Mouse (Mus musculus): ENCODE measurements around the gene Fkbp4. TPM values are rescaled to one million over a fixed set of nuclear protein-coding genes. Genes with fewer than 3 reads are reported as not detected.

Fkbp4 gene
- polyA plus RNA-seq, 1 experiment from 2014 or later, result 295 TPM

- Histone ChIP-seq H3K4me1 (ENCODE audit: control insufficient read depth, insufficient read depth, low read length) (no peaks in the 10 kb centered on the region), H3K9ac (ENCODE audit: low read depth, low read length) (no peak overlapping the region), H3K4me3 (ENCODE audit: low read depth, low read length) (no peak overlapping the region), H3K36me3 (ENCODE audit: control insufficient read depth, insufficient read depth, low read length) (no peaks in the 10 kb centered on the region), H3K9me3 (ENCODE audit: control insufficient read depth, low read length) (no peaks in the 10 kb centered on the region), H3K27ac (replicated peaks; ENCODE audit: low read depth, low read length) (no peak overlapping the region), H3K27me3 (replicated peaks; ENCODE audit: control insufficient read depth, insufficient read depth, low read length) (no peaks in the 10 kb centered on the region), H3K4me2 (ENCODE audit: low read depth, low read length) (no peak overlapping the region)
- ATAC-seq (ENCODE audit: low read depth), result no peak
- DNase-seq (ENCODE audit: low spot score), result no peak
- WGBS, result 31% methylated on average over 6 of the region's 7 CpGs
Measured at GRCm38 (mm10) chr6:128466043-128466442, 27.6 kb upstream of the Fkbp4 start.

GRCm38 (mm10) chr6:128464996-128465395 lies 26.5 kb upstream of the Fkbp4 start:
- Histone ChIP-seq H3K36me3 (ENCODE audit: control insufficient read depth, insufficient read depth, low read length) (no peaks in the 10 kb centered on the region), H3K9ac (ENCODE audit: low read depth, low read length) (no peak overlapping the region), H3K4me2 (ENCODE audit: low read depth, low read length) (no peak overlapping the region), H3K27ac (replicated peaks; ENCODE audit: low read depth, low read length) (no peak overlapping the region), H3K27me3 (replicated peaks; ENCODE audit: control insufficient read depth, insufficient read depth, low read length) (no peaks in the 10 kb centered on the region), H3K4me3 (ENCODE audit: low read depth, low read length) (no peak overlapping the region), H3K9me3 (ENCODE audit: control insufficient read depth, low read length) (no peaks in the 10 kb centered on the region), H3K4me1 (ENCODE audit: control insufficient read depth, insufficient read depth, low read length) (no peaks in the 10 kb centered on the region)
- DNase-seq (ENCODE audit: low spot score), result no peak
- ATAC-seq (ENCODE audit: low read depth), result no peak
- 57% methylated on average over 4 of the region's 4 CpGs for WGBS

- no peak for DNase-seq (ENCODE audit: low spot score)
- no peaks in the 10 kb centered on the region for H3K36me3 ChIP-seq (ENCODE audit: control insufficient read depth, insufficient read depth, low read length)
- H3K4me3 ChIP-seq (ENCODE audit: low read depth, low read length), result no peak overlapping the region
- no peak for ATAC-seq (ENCODE audit: low read depth)
- H3K4me2 ChIP-seq (ENCODE audit: low read depth, low read length), result no peak overlapping the region
- H3K4me1 ChIP-seq (ENCODE audit: control insufficient read depth, insufficient read depth, low read length), result no peaks in the 10 kb centered on the region
- H3K27ac ChIP-seq (replicated peaks; ENCODE audit: low read depth, low read length), result no peak overlapping the region
- no peaks in the 10 kb centered on the region for H3K27me3 ChIP-seq (replicated peaks; ENCODE audit: control insufficient read depth, insufficient read depth, low read length)
- H3K9ac ChIP-seq (ENCODE audit: low read depth, low read length), result no peak overlapping the region
- no peaks in the 10 kb centered on the region for H3K9me3 ChIP-seq (ENCODE audit: control insufficient read depth, low read length)
Measured at GRCm38 (mm10) chr6:128461606-128462005, 23.1 kb upstream of the Fkbp4 start.

GRCm38 (mm10) chr6:128460729-128461503 lies 22.4 kb upstream of the Fkbp4 start:
- DNase-seq (ENCODE audit: low spot score) (no peak), ATAC-seq (ENCODE audit: low read depth) (no peak)
- Histone ChIP-seq H3K4me1 (ENCODE audit: control insufficient read depth, insufficient read depth, low read length) (no peaks in the 10 kb centered on the region; the same call in 1 of the 2 replicates), H3K27ac (replicated peaks; ENCODE audit: low read depth, low read length) (no peak overlapping the region), H3K36me3 (ENCODE audit: control insufficient read depth, insufficient read depth, low read length) (no peaks in the 10 kb centered on the region), H3K4me2 (ENCODE audit: low read depth, low read length) (no peak overlapping the region), H3K27me3 (replicated peaks; ENCODE audit: control insufficient read depth, insufficient read depth, low read length) (no peaks in the 10 kb centered on the region), H3K9me3 (ENCODE audit: control insufficient read depth, low read length) (no peaks in the 10 kb centered on the region), H3K4me3 (ENCODE audit: low read depth, low read length) (no peak overlapping the region), H3K9ac (ENCODE audit: low read depth, low read length) (no peak overlapping the region)
- WGBS, result 81% methylated on average over 14 of the region's 14 CpGs

- ATAC-seq (ENCODE audit: low read depth), result no peak
Measured at GRCm38 (mm10) chr6:128460321-128460720, 21.8 kb upstream of the Fkbp4 start.

GRCm38 (mm10) chr6:128457186-128457585 lies 18.7 kb upstream of the Fkbp4 start:
- H3K4me1 ChIP-seq (ENCODE audit: control insufficient read depth, insufficient read depth, low read length), result no peaks in the 10 kb centered on the region; the same call in 1 of the 2 replicates
- no peak overlapping the region for H3K9ac ChIP-seq (ENCODE audit: low read depth, low read length)
- H3K4me2 ChIP-seq (ENCODE audit: low read depth, low read length), result no peak overlapping the region
- H3K4me3 ChIP-seq (ENCODE audit: low read depth, low read length), result no peak overlapping the region
- DNase-seq (ENCODE audit: low spot score) (no peak), ATAC-seq (ENCODE audit: low read depth) (no peak)
- H3K36me3 ChIP-seq (ENCODE audit: control insufficient read depth, insufficient read depth, low read length), result no peaks in the 10 kb centered on the region
- no peak overlapping the region for H3K27ac ChIP-seq (replicated peaks; ENCODE audit: low read depth, low read length)
- 69% methylated on average over 5 of the region's 5 CpGs for WGBS
- H3K9me3 ChIP-seq (ENCODE audit: control insufficient read depth, low read length), result no peaks in the 10 kb centered on the region
- no peaks in the 10 kb centered on the region for H3K27me3 ChIP-seq (replicated peaks; ENCODE audit: control insufficient read depth, insufficient read depth, low read length)

More at GRCm38 (mm10) chr6:128460321-128460720, 21.8 kb upstream of the Fkbp4 start:
- 35% methylated on average over 2 of the region's 2 CpGs for WGBS
- Histone ChIP-seq H3K4me2 (ENCODE audit: low read depth, low read length) (no peak overlapping the region), H3K4me3 (ENCODE audit: low read depth, low read length) (no peak overlapping the region), H3K9me3 (ENCODE audit: control insufficient read depth, low read length) (no peaks in the 10 kb centered on the region), H3K36me3 (ENCODE audit: control insufficient read depth, insufficient read depth, low read length) (no peaks in the 10 kb centered on the region), H3K9ac (ENCODE audit: low read depth, low read length) (no peak overlapping the region), H3K4me1 (ENCODE audit: control insufficient read depth, insufficient read depth, low read length) (no peaks in the 10 kb centered on the region; the same call in 1 of the 2 replicates), H3K27ac (replicated peaks; ENCODE audit: low read depth, low read length) (no peak overlapping the region), H3K27me3 (replicated peaks; ENCODE audit: control insufficient read depth, insufficient read depth, low read length) (no peaks in the 10 kb centered on the region)
- DNase-seq (ENCODE audit: low spot score), result no peak

- DNase-seq (ENCODE audit: low spot score), result no peak
- H3K27me3 ChIP-seq (replicated peaks; ENCODE audit: control insufficient read depth, insufficient read depth, low read length), result no peaks in the 10 kb centered on the region
- H3K36me3 ChIP-seq (ENCODE audit: control insufficient read depth, insufficient read depth, low read length), result no peaks in the 10 kb centered on the region
- H3K4me2 ChIP-seq (ENCODE audit: low read depth, low read length), result no peak overlapping the region
- WGBS, result 76% methylated on average over 12 of the region's 12 CpGs
- H3K4me3 ChIP-seq (ENCODE audit: low read depth, low read length), result no peak overlapping the region
- no peak overlapping the region for H3K9ac ChIP-seq (ENCODE audit: low read depth, low read length)
- no peaks in the 10 kb centered on the region for H3K9me3 ChIP-seq (ENCODE audit: control insufficient read depth, low read length)
- no peaks in the 10 kb centered on the region; the same call in 1 of the 2 replicates for H3K4me1 ChIP-seq (ENCODE audit: control insufficient read depth, insufficient read depth, low read length)
- H3K27ac ChIP-seq (replicated peaks; ENCODE audit: low read depth, low read length), result no peak overlapping the region
- no peak for ATAC-seq (ENCODE audit: low read depth)
Measured at GRCm38 (mm10) chr6:128455835-128456605, 17.5 kb upstream of the Fkbp4 start.

GRCm38 (mm10) chr6:128447063-128447462 lies 8.6 kb upstream of the Fkbp4 start:
- Histone ChIP-seq H3K4me3 (ENCODE audit: low read depth, low read length) (no peak overlapping the region), H3K27me3 (replicated peaks; ENCODE audit: control insufficient read depth, insufficient read depth, low read length) (no peaks in the 10 kb centered on the region), H3K27ac (replicated peaks; ENCODE audit: low read depth, low read length) (no peak overlapping the region), H3K9ac (ENCODE audit: low read depth, low read length) (no peak overlapping the region), H3K4me2 (ENCODE audit: low read depth, low read length) (no peak overlapping the region), H3K4me1 (ENCODE audit: control insufficient read depth, insufficient read depth, low read length) (no peaks in the 10 kb centered on the region; the same call in 1 of the 2 replicates), H3K9me3 (ENCODE audit: control insufficient read depth, low read length) (no peaks in the 10 kb centered on the region), H3K36me3 (ENCODE audit: control insufficient read depth, insufficient read depth, low read length) (no peaks in the 10 kb centered on the region)
- WGBS, result 94% methylated on average over 5 of the region's 5 CpGs
- ATAC-seq (ENCODE audit: low read depth) (no peak), DNase-seq (ENCODE audit: low spot score) (no peak)
